Mouse (Mus musculus): ENCODE data around the gene Dcaf5. TPM values are rescaled to one million over a fixed set of nuclear protein-coding genes. Genes with fewer than 3 reads are reported as not detected.

Gene Dcaf5
- polyA plus RNA-seq, 1 experiment from 2014 or later: 9.0 TPM

DNA sequence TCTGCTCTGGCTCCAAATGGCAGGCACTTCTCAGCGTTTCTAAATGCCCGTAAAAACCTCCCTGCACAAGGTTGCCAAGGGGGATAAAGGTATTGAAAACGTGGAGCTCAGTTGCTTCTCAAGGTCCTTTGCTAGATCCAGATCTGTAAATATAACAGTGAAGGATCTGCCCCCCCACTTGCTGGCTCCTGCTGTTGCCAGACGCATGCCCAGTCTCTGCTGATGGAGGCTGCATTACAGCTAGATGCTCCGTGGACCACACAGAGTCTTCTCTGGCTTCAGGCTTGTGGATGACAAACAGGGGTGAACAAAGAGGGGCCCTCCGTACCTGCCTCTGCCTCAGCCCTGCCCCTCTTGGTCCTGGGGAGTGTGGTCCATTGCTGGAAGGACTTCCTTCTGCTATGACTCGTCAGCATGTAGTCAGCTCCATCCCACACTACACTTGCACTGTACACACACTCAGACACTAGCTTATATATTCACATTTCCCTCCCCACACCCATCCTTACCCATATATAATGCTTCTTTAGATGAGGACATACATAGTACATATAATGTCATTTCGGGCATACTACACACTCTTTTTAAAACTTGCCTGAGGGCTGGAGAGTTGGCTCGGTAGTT is 135.5 kb downstream of the Dcaf5 start:
- ATAC-seq (replicated peaks; ENCODE audit: insufficient number of reproducible peaks, low FRiP score, low TSS enrichment): no peak
- H3K4me1 ChIP-seq (ENCODE audit: control insufficient read depth, insufficient read depth, low read length): no peaks in the 10 kb centered on the region
- H3K4me2 ChIP-seq: no peak overlapping the region
- H3K27ac ChIP-seq (ENCODE audit: low read depth, low read length): no peak overlapping the region
- 73% methylated on average over 9 of the region's 9 CpGs for WGBS (ENCODE audit: insufficient replicate concordance)
- no peaks in the 10 kb centered on the region; the same call in 1 of the 2 replicates for H3K9me3 ChIP-seq (replicated peaks; ENCODE audit: control insufficient read depth, low read length)
- no peaks in the 10 kb centered on the region for H3K36me3 ChIP-seq (ENCODE audit: control insufficient read depth, insufficient read depth, low read length)
- no peaks in the 10 kb centered on the region for H3K27me3 ChIP-seq (ENCODE audit: control insufficient read depth, insufficient read depth, low read length)
- no peak overlapping the region for H3K4me3 ChIP-seq (ENCODE audit: low read depth, low read length)
- no peak overlapping the region for H3K9ac ChIP-seq (ENCODE audit: low read depth, low read length)

DNA sequence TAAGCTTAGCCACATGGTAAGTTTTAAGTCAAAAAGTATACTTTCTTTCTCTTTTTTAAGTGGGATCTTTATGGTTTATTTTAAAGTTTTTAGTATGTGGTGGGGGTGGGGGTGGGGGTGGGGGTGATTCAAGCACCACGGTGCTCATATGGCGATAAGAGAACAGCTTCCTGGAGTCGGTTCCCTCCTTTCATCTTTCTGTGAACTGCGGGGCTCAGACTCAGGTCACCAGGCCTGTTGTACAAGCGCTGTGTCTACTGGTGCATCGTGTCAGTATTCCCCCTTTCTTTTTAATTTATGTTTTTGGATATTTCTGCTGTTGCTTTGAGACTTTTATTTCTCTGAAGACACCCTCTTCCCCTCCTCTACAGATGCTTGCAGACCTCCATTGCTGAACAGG is 137.7 kb downstream of the Dcaf5 start:
- no peaks in the 10 kb centered on the region for H3K9me3 ChIP-seq (replicated peaks; ENCODE audit: control insufficient read depth, low read length)
- H3K27me3 ChIP-seq (ENCODE audit: control insufficient read depth, insufficient read depth, low read length): no peaks in the 10 kb centered on the region
- H3K4me1 ChIP-seq (ENCODE audit: control insufficient read depth, insufficient read depth, low read length): no peaks in the 10 kb centered on the region
- no peak for ATAC-seq (replicated peaks; ENCODE audit: insufficient number of reproducible peaks, low FRiP score, low TSS enrichment)
- no peak overlapping the region for H3K9ac ChIP-seq (ENCODE audit: low read depth, low read length)
- WGBS (ENCODE audit: insufficient replicate concordance): 49% methylated on average over 6 of the region's 6 CpGs
- no peak overlapping the region for H3K27ac ChIP-seq (ENCODE audit: low read depth, low read length)
- H3K4me3 ChIP-seq (ENCODE audit: low read depth, low read length): no peak overlapping the region
- no peak overlapping the region for H3K4me2 ChIP-seq
- H3K36me3 ChIP-seq (ENCODE audit: control insufficient read depth, insufficient read depth, low read length): no peaks in the 10 kb centered on the region

DNA sequence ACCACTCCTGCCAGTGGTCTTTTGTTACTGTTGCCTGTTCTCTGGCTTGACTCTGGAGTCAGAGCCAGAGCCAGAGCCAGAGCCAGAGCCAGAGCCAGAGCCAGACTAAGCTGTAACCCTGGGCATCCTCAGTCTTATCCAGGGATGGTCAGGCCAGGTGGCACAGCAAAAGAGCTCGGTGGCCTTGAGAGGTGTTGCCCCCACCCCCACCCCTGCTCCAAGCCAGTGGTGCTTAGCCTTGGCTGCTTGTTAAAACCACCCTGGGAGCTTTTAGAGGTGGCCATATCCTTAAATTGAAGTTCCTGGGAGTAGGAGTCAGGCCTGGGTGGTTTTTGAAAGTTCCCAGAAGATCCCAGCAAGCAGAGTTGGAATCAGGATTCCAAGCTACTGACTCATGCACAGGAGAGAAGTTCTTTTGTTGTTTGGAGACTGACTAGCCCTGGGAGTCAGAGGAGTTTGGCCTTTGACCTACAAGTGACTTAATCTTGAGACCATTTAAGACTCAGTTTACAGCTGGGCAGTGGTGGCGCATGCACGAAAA is 144.4 kb downstream of the Dcaf5 start:
- ATAC-seq (replicated peaks; ENCODE audit: insufficient number of reproducible peaks, low FRiP score, low TSS enrichment): no peak
- H3K4me2 ChIP-seq: no peak overlapping the region
- H3K36me3 ChIP-seq (ENCODE audit: control insufficient read depth, insufficient read depth, low read length): no peaks in the 10 kb centered on the region
- peaks cover 25% of the 10 kb centered on the region for H3K4me1 ChIP-seq (ENCODE audit: control insufficient read depth, insufficient read depth, low read length)
- no peak overlapping the region for H3K9ac ChIP-seq (ENCODE audit: low read depth, low read length)
- 61% methylated on average over 3 of the region's 3 CpGs for WGBS (ENCODE audit: insufficient replicate concordance)
- no peaks in the 10 kb centered on the region for H3K9me3 ChIP-seq (replicated peaks; ENCODE audit: control insufficient read depth, low read length)
- no peak overlapping the region for H3K4me3 ChIP-seq (ENCODE audit: low read depth, low read length)
- no peaks in the 10 kb centered on the region for H3K27me3 ChIP-seq (ENCODE audit: control insufficient read depth, insufficient read depth, low read length)
- H3K27ac ChIP-seq (ENCODE audit: low read depth, low read length): no peak overlapping the region

DNA sequence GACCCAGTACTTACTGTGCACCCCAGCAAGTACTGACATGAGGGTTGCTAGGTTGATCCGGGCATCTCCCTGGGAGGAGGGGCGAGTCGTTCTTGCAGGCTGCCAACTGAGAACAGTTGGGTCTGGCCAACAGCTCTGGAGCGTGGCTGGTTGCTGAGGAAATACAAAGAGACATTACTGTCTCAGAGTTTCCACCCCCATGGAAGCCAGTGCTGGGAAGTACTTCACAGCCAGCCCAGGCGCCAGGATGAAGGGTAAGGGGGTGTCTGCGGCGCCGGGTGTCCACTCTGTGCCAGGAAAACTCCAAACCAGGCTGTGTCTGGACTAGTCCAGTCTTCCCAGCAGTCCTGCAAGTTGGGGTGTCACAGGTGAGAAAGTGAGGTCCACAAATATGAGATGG is 145.4 kb downstream of the Dcaf5 start:
- H3K27me3 ChIP-seq (ENCODE audit: control insufficient read depth, insufficient read depth, low read length): no peaks in the 10 kb centered on the region
- ATAC-seq (replicated peaks; ENCODE audit: insufficient number of reproducible peaks, low FRiP score, low TSS enrichment): no peak
- H3K27ac ChIP-seq (ENCODE audit: low read depth, low read length): no peak overlapping the region
- H3K9me3 ChIP-seq (replicated peaks; ENCODE audit: control insufficient read depth, low read length): no peaks in the 10 kb centered on the region
- H3K4me1 ChIP-seq (ENCODE audit: control insufficient read depth, insufficient read depth, low read length): peaks cover 25% of the 10 kb centered on the region
- no peak overlapping the region for H3K9ac ChIP-seq (ENCODE audit: low read depth, low read length)
- H3K4me2 ChIP-seq: no peak overlapping the region
- no peaks in the 10 kb centered on the region for H3K36me3 ChIP-seq (ENCODE audit: control insufficient read depth, insufficient read depth, low read length)
- H3K4me3 ChIP-seq (ENCODE audit: low read depth, low read length): no peak overlapping the region
- WGBS (ENCODE audit: insufficient replicate concordance): 69% methylated on average over 8 of the region's 8 CpGs

DNA sequence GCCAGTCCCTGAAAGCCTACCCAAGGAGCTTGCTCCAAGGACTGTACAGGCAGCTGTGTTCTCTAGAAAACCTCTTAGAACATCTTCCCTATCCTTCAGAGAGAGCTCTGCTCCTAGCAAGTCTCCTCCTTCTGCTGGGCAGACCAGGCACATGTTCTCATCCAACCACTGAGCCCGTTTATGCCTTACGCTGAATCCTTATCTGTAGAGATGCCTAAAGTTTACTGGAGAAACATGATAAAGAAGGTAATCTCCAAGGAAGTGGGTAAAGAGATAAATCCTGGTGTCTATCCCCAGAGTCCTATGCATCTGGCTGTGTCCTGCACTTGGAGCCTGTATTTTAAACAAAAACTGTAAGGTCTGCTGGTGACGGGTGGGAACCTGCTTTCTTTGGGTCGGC is 145.9 kb downstream of the Dcaf5 start:
- no peak for ATAC-seq (replicated peaks; ENCODE audit: insufficient number of reproducible peaks, low FRiP score, low TSS enrichment)
- Histone ChIP-seq H3K4me3 (ENCODE audit: low read depth, low read length) (no peak overlapping the region), H3K27me3 (ENCODE audit: control insufficient read depth, insufficient read depth, low read length) (no peaks in the 10 kb centered on the region), H3K4me2 (no peak overlapping the region), H3K9ac (ENCODE audit: low read depth, low read length) (no peak overlapping the region), H3K36me3 (ENCODE audit: control insufficient read depth, insufficient read depth, low read length) (no peaks in the 10 kb centered on the region), H3K27ac (ENCODE audit: low read depth, low read length) (no peak overlapping the region), H3K9me3 (replicated peaks; ENCODE audit: control insufficient read depth, low read length) (no peaks in the 10 kb centered on the region), H3K4me1 (ENCODE audit: control insufficient read depth, insufficient read depth, low read length) (peaks cover 25% of the 10 kb centered on the region)
- WGBS (ENCODE audit: insufficient replicate concordance): 47% methylated on average over 4 of the region's 4 CpGs

DNA sequence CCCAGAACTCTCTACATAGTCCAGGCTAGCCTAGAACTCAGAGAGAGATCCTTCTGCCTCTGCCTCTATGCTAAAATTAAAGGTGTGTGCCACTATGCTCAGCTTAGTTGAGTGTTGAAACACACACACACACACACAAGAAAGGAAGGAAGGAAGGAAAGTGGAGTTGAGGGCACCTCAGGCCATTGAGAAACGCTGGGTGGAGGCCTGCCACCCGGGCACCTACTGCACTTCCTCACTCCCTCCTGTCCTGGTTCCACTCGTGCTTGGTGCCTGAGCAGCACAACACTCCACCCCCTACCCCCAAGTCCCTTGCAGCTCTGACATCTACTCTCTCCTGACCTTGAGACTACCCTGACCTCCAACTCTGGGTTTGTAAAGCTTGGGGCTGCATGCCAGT is 146.7 kb downstream of the Dcaf5 start:
- ATAC-seq (replicated peaks; ENCODE audit: insufficient number of reproducible peaks, low FRiP score, low TSS enrichment): no peak
- no peak overlapping the region for H3K4me2 ChIP-seq
- H3K36me3 ChIP-seq (ENCODE audit: control insufficient read depth, insufficient read depth, low read length): no peaks in the 10 kb centered on the region
- no peak overlapping the region for H3K9ac ChIP-seq (ENCODE audit: low read depth, low read length)
- H3K4me3 ChIP-seq (ENCODE audit: low read depth, low read length): no peak overlapping the region
- no peaks in the 10 kb centered on the region for H3K27me3 ChIP-seq (ENCODE audit: control insufficient read depth, insufficient read depth, low read length)
- 64% methylated on average over 3 of the region's 3 CpGs for WGBS (ENCODE audit: insufficient replicate concordance)
- H3K9me3 ChIP-seq (replicated peaks; ENCODE audit: control insufficient read depth, low read length): no peaks in the 10 kb centered on the region
- peaks cover 25% of the 10 kb centered on the region for H3K4me1 ChIP-seq (ENCODE audit: control insufficient read depth, insufficient read depth, low read length)
- H3K27ac ChIP-seq (ENCODE audit: low read depth, low read length): no peak overlapping the region

DNA sequence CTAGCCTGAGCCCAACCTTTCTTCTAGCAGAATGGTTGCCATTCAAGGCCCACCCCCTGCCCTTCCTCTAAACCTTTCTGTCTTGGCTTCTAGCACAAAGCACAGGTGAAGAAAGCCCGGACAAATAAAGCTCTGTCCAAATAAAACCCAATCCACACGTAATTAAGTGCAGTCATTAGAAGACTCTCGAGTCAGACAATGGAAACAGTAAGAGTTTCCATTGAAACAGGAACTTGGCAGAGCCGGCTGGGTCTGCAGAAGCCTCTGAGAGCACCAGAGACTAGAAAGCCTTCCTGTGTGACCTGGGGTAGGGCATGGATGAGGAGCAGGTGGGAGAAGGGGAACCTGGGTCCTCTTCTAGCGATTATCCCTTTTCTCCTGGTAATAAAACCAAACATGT is 150.5 kb downstream of the Dcaf5 start:
- H3K9ac ChIP-seq (ENCODE audit: low read depth, low read length): no peak overlapping the region
- H3K36me3 ChIP-seq (ENCODE audit: control insufficient read depth, insufficient read depth, low read length): no peaks in the 10 kb centered on the region
- peaks cover 14% of the 10 kb centered on the region for H3K4me1 ChIP-seq (ENCODE audit: control insufficient read depth, insufficient read depth, low read length)
- 65% methylated on average over 5 of the region's 5 CpGs for WGBS (ENCODE audit: insufficient replicate concordance)
- ATAC-seq (replicated peaks; ENCODE audit: insufficient number of reproducible peaks, low FRiP score, low TSS enrichment): no peak
- no peak overlapping the region for H3K4me3 ChIP-seq (ENCODE audit: low read depth, low read length)
- no peak overlapping the region for H3K27ac ChIP-seq (ENCODE audit: low read depth, low read length)
- no peaks in the 10 kb centered on the region for H3K27me3 ChIP-seq (ENCODE audit: control insufficient read depth, insufficient read depth, low read length)
- no peaks in the 10 kb centered on the region for H3K9me3 ChIP-seq (replicated peaks; ENCODE audit: control insufficient read depth, low read length)
- no peak overlapping the region for H3K4me2 ChIP-seq

Small RNA genes within 50 kb of the gene (microRNA-seq; reads per million reads assigned to microRNA genes)
- gene Mir1843a (ENCODE audit: borderline number of aligned reads): 59.6 reads per million, percentile 60 among the genes with 10 or more reads in this experiment

Other genes starting within 250 kb of the Dcaf5 start
- gene Actn1, start 176.2 kb downstream of the Dcaf5 start, polyA plus RNA-seq (2014; fragmentation: Nextera tagmentation; extraction: Ambion mirVana): 53.2 and 54.1 TPM in 2 replicates
- 21.2 and 22.3 TPM in 2 replicates for gene Exd2, start 26.5 kb upstream of the Dcaf5 start, polyA plus RNA-seq (2014; fragmentation: Nextera tagmentation; extraction: Ambion mirVana)
- 1.0 and 1.3 TPM in 2 replicates for gene Galnt16, start 81.7 kb upstream of the Dcaf5 start, polyA plus RNA-seq (2014; fragmentation: Nextera tagmentation; extraction: Ambion mirVana)
- 17.9 and 24.4 TPM in 2 replicates for gene Slc39a9, start 207.3 kb upstream of the Dcaf5 start, polyA plus RNA-seq (2014; fragmentation: Nextera tagmentation; extraction: Ambion mirVana)
- gene Erh, start 207.7 kb upstream of the Dcaf5 start, polyA plus RNA-seq (2014; fragmentation: Nextera tagmentation; extraction: Ambion mirVana): 169 and 202 TPM in 2 replicates